Mouse (Mus musculus): Measurements from ENCODE around the gene Rab14.

DNA sequence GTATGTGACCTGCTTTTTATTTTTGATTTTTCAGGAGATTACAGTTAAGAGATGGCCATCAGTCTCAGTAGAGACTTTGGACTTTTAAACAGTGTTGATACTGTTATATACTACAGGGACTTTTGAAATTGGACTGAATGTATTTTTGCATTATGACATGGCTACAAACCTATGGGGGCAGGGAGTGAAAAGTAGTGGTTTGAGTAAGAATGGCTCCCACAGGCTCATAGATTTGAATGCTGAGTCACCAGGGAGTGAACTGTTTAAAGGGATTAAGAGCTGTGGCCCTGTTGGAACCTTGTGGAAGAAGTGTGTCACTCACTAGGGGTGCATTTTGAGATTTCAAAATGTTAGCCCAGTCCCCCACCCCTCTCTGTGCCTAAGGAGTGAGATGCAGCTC lies 2.8 kb upstream of the Rab14 start:
- TF ChIP-seq POLR2A (IDR thresholded peaks at IDR 0.05; ENCODE audit: low read depth, low read length) (no peak), CTCF (conservative IDR thresholded peaks at IDR 0.05; ENCODE audit: insufficient read depth, insufficient read length, low read depth, low read length) (no peak)

Data from kidney, adult 2 months (tissue).